Mouse (Mus musculus): ENCODE results near the gene Gm4756.

- TF ChIP-seq POLR2A (IDR thresholded peaks at IDR 0.05; ENCODE audit: borderline replicate concordance, control insufficient read depth, low read depth, low read length) = no peak
- no peak for TF ChIP-seq CTCF (IDR thresholded peaks at IDR 0.05; ENCODE audit: control insufficient read depth, insufficient read depth, low read length)
Observed at GRCm38 (mm10) chr12:72667868-72668469, 18.5 kb upstream of the Gm4756 start.

Data from bone marrow, adult 2 months (tissue).